Mouse (Mus musculus) stomach, embryonic 16.5 days (tissue): Measurements from ENCODE around the gene Entpd1. TPM values are rescaled to one million over a fixed set of nuclear protein-coding genes. Genes with fewer than 3 reads are reported as not detected.

ENCODE experiments used
- ATAC-seq: fragments of 200-750 bp; cut with Nextera tagmentation; 2 replicates; pipeline ENCODE4 v1.8.0; 2017; ENCODE audit warnings: moderate number of reproducible peaks, moderate TSS enrichment; ENCODE audit not compliant: insufficient read depth, low FRiP score
- H3K27ac ChIP-seq: fragments of 300-500 bp; sonication (generic); 2 replicates; pipeline ENCODE4 v1.5.1; 2014; ENCODE audit warnings: low read length
- H3K27me3 ChIP-seq: fragments of 300-500 bp; sonication (generic); 2 replicates; pipeline ENCODE4 v1.6.1; 2014; ENCODE audit warnings: low read length, control low read depth, mixed read lengths; ENCODE audit not compliant: control insufficient read depth, insufficient read depth
- H3K36me3 ChIP-seq: fragments of 300-500 bp; sonication (generic); 2 replicates; pipeline ENCODE4 v1.6.1; 2014; ENCODE audit warnings: low read length; ENCODE audit not compliant: control insufficient read depth, insufficient read depth
- H3K4me1 ChIP-seq: fragments of 300-500 bp; sonication (generic); 2 replicates; pipeline ENCODE4 v1.6.1; 2014; ENCODE audit warnings: low read length, control low read depth, mixed read lengths; ENCODE audit not compliant: control insufficient read depth, insufficient read depth
- H3K4me2 ChIP-seq: fragments of 300-500 bp; sonication (generic); 2 replicates; pipeline ENCODE4 v1.6.1; 2014; ENCODE audit warnings: low read depth, low read length, mixed read lengths
- H3K4me3 ChIP-seq: fragments of 300-500 bp; sonication (generic); replicated peaks from 2 replicates; pipeline ENCODE4 v1.5.1; 2014; ENCODE audit warnings: mild to moderate bottlenecking, low read length
- H3K9ac ChIP-seq: fragments of 300-500 bp; sonication (generic); 2 replicates; pipeline ENCODE4 v1.6.1; 2014; ENCODE audit warnings: low read length
- H3K9me3 ChIP-seq: fragments of 300-500 bp; sonication (generic); replicated peaks from 2 replicates; pipeline ENCODE4 v1.6.1; 2016; ENCODE audit warnings: low read length, control low read depth; ENCODE audit not compliant: control insufficient read depth
- WGBS: fragments of 180-500 bp; shearing (Covaris S2); extraction: QIAGEN DNeasy Blood & Tissue Kit; methylation state at CpG from one replicate; pipeline ENCODE4 v1.1.7; 2014; 5-methylcytosine and 5-hydroxymethylcytosine counted together
- polyA plus RNA-seq: library from polyadenylated mRNA; unstranded; fragments of >200 nt; fragmentation: Nextera tagmentation; extraction: Ambion mirVana; gene quantifications from 2 replicates; pipeline ENCODE4 v1.2.1, GENCODE M21; 2015

Gene Entpd1
- polyA plus RNA-seq, 1 experiment from 2014 or later: 16.2 TPM

- no peak for ATAC-seq
Measured at GRCm38 (mm10) chr19:40665778-40666177, 53.6 kb downstream of the Entpd1 start.

GRCm38 (mm10) chr19:40667111-40667510, 54.9 kb downstream of the Entpd1 start:
- H3K27me3 ChIP-seq: no peaks in the 10 kb centered on the region
- 55% methylated on average over 6 of the region's 6 CpGs for WGBS
- ATAC-seq: no peak
- no peak overlapping the region for H3K27ac ChIP-seq
- H3K9me3 ChIP-seq: no peaks in the 10 kb centered on the region
- H3K4me2 ChIP-seq: no peak overlapping the region
- H3K36me3 ChIP-seq: no peaks in the 10 kb centered on the region
- H3K9ac ChIP-seq: no peak overlapping the region
- H3K4me1 ChIP-seq: peaks cover 10% of the 10 kb centered on the region; the same call in 1 of the 2 replicates
- no peak overlapping the region for H3K4me3 ChIP-seq

More at GRCm38 (mm10) chr19:40665778-40666177, 53.6 kb downstream of the Entpd1 start:
- H3K9ac ChIP-seq: no peak overlapping the region
- H3K27ac ChIP-seq: no peak overlapping the region
- H3K27me3 ChIP-seq: no peaks in the 10 kb centered on the region
- no peak overlapping the region for H3K4me3 ChIP-seq
- no peaks in the 10 kb centered on the region for H3K9me3 ChIP-seq
- peaks cover 10% of the 10 kb centered on the region; the same call in 1 of the 2 replicates for H3K4me1 ChIP-seq
- WGBS: 81% methylated on average over 7 of the region's 7 CpGs
- no peaks in the 10 kb centered on the region for H3K36me3 ChIP-seq
- H3K4me2 ChIP-seq: no peak overlapping the region

DNA sequence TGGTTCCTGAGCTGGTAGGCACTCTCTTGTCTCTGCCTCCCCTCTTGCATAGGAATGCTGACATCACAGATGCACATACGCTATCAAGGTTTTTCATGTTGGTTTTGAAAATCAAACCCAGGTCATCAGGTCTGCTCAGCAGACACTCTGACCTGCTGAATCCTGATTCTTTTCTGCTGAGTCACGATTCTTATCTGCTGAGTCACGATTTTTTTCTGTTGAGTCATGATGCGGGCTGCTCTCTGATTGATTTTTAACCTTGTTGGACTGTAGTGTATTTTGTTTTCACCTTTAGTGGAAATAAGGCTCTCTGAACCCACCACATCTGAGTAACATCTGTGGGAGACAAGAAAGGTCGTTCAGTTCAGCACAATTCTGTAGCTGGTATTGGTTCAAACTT, 63.2 kb downstream of the Entpd1 start:
- Histone ChIP-seq H3K36me3 (no peaks in the 10 kb centered on the region), H3K27me3 (no peaks in the 10 kb centered on the region), H3K4me2 (no peak overlapping the region), H3K4me1 (no peaks in the 10 kb centered on the region; the same call in 1 of the 2 replicates), H3K27ac (no peak overlapping the region), H3K9ac (no peak overlapping the region), H3K9me3 (no peaks in the 10 kb centered on the region), H3K4me3 (no peak overlapping the region)
- 80% methylated on average over 5 of the region's 5 CpGs for WGBS
- no peak for ATAC-seq

- ATAC-seq: no peak
Measured at GRCm38 (mm10) chr19:40678087-40678486, 65.9 kb downstream of the Entpd1 start.

GRCm38 (mm10) chr19:40678532-40679307, 66.6 kb downstream of the Entpd1 start:
- Histone ChIP-seq H3K9me3 (no peaks in the 10 kb centered on the region), H3K27me3 (no peaks in the 10 kb centered on the region), H3K36me3 (no peaks in the 10 kb centered on the region), H3K4me3 (no peak overlapping the region), H3K27ac (peak overlapping the region; percentile 57), H3K9ac (no peak overlapping the region), H3K4me1 (no peaks in the 10 kb centered on the region; the same call in 1 of the 2 replicates), H3K4me2 (0 out of 2 replicates have a peak overlapping the region, but pooled peaks have one; percentile 3)
- 30% methylated on average over 17 of the region's 17 CpGs for WGBS
- ATAC-seq: peak; percentile 60; the same call in 1 of the 2 replicates

More at GRCm38 (mm10) chr19:40678087-40678486, 65.9 kb downstream of the Entpd1 start:
- Histone ChIP-seq H3K4me1 (no peaks in the 10 kb centered on the region; the same call in 1 of the 2 replicates), H3K9me3 (no peaks in the 10 kb centered on the region), H3K36me3 (no peaks in the 10 kb centered on the region), H3K9ac (no peak overlapping the region), H3K27me3 (no peaks in the 10 kb centered on the region), H3K4me3 (no peak overlapping the region), H3K4me2 (0 out of 2 replicates have a peak overlapping the region, but pooled peaks have one; percentile 3), H3K27ac (0 out of 2 replicates have a peak overlapping the region, but pooled peaks have one; percentile 57)
- 69% methylated on average over 6 of the region's 6 CpGs for WGBS

DNA sequence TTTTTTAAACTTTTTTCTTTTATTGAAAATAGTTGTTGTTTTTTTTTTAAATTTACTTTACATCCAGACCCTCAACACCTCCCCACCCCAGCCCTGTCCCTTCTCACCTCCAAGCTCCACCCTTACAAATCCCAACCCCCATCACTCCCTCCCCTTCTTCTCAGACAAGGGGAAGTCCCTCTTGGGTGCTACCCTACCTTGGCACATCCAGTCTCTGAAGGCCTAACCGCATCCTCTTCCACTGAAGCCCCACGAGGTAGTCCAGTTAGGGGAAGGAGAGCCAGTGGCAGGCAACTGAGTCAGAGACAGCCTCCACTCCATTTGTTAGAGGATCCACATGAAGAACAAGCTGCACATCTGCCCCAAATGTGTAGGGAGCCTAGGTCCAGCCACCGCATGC, 67.5 kb downstream of the Entpd1 start:
- no peak overlapping the region for H3K4me3 ChIP-seq
- 92% methylated on average over 3 of the region's 3 CpGs for WGBS
- no peaks in the 10 kb centered on the region for H3K9me3 ChIP-seq
- ATAC-seq: no peak
- H3K9ac ChIP-seq: no peak overlapping the region
- no peaks in the 10 kb centered on the region for H3K27me3 ChIP-seq
- no peaks in the 10 kb centered on the region for H3K36me3 ChIP-seq
- no peak overlapping the region for H3K27ac ChIP-seq
- no peak overlapping the region for H3K4me2 ChIP-seq
- H3K4me1 ChIP-seq: no peaks in the 10 kb centered on the region; the same call in 1 of the 2 replicates

DNA sequence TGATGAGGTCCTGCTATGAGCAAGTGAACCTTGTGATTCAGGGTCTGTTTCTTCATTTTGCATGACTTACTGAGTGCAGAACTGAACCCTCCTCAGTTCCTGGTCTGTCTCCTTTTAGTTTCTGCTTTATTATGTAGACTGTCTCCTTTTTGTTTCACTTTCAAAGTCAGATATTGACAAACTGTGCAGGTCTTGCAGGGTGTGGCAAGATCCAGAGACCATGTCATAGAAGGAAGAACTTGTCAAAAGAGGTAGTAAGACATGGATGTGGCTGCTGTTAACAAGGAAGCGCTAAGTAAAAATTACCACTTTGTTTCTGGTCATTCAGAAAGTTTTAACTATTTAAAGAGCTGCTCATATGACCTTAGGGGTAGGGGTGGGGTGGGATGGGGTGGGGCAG, 72.0 kb downstream of the Entpd1 start:
- 83% methylated on average over 1 of the region's 1 CpGs for WGBS
- Histone ChIP-seq H3K27ac (no peak overlapping the region), H3K4me3 (no peak overlapping the region), H3K9ac (no peak overlapping the region), H3K4me2 (no peak overlapping the region), H3K27me3 (no peaks in the 10 kb centered on the region), H3K9me3 (no peaks in the 10 kb centered on the region), H3K36me3 (no peaks in the 10 kb centered on the region), H3K4me1 (no peaks in the 10 kb centered on the region)
- no peak for ATAC-seq

GRCm38 (mm10) chr19:40684566-40684965, 72.4 kb downstream of the Entpd1 start:
- H3K27ac ChIP-seq: no peak overlapping the region
- H3K9ac ChIP-seq: no peak overlapping the region
- H3K36me3 ChIP-seq: no peaks in the 10 kb centered on the region
- ATAC-seq: no peak
- H3K4me1 ChIP-seq: no peaks in the 10 kb centered on the region
- H3K27me3 ChIP-seq: no peaks in the 10 kb centered on the region
- 82% methylated on average over 7 of the region's 7 CpGs for WGBS
- no peak overlapping the region for H3K4me2 ChIP-seq
- H3K4me3 ChIP-seq: no peak overlapping the region
- H3K9me3 ChIP-seq: no peaks in the 10 kb centered on the region

- Histone ChIP-seq H3K27me3 (no peaks in the 10 kb centered on the region), H3K36me3 (no peaks in the 10 kb centered on the region)
- WGBS: 68% methylated on average over 4 of the region's 4 CpGs
Measured at GRCm38 (mm10) chr19:40687291-40687927, 75.2 kb downstream of the Entpd1 start.

More at GRCm38 (mm10) chr19:40687291-40687927, 75.2 kb downstream of the Entpd1 start:
- Histone ChIP-seq H3K4me1 (no peaks in the 10 kb centered on the region), H3K9me3 (no peaks in the 10 kb centered on the region), H3K27ac (no peak overlapping the region), H3K4me2 (no peak overlapping the region), H3K9ac (no peak overlapping the region), H3K4me3 (no peak overlapping the region)
- ATAC-seq: no peak
